Mouse (Mus musculus) thymus, postnatal 0 days (tissue): ENCODE results near the gene Rab4a. TPM values are rescaled to one million over a fixed set of nuclear protein-coding genes. Genes with fewer than 3 reads are reported as not detected.

Experiments used
- polyA plus RNA-seq: library from polyadenylated mRNA; unstranded; fragments of >200 nt; fragmentation: Nextera tagmentation; extraction: Ambion mirVana; gene quantifications from 2 replicates; pipeline ENCODE4 v1.2.1, GENCODE M21; 2015

Gene Rab4a
- polyA plus RNA-seq, 1 experiment from 2014 or later, result 23.4 TPM

Other genes with a start within 250 kb of the Rab4a start
- gene Rhou, start 152.1 kb upstream of the Rab4a start, polyA plus RNA-seq, result 0.66 and 0.96 TPM in 2 replicates
- gene Ccsap, start 54.2 kb downstream of the Rab4a start, polyA plus RNA-seq, result 6.6 and 6.7 TPM in 2 replicates
- gene Acta1, start 88.8 kb downstream of the Rab4a start, polyA plus RNA-seq, result 14.5 and 22.3 TPM in 2 replicates
- gene Nup133, start 143.3 kb downstream of the Rab4a start, polyA plus RNA-seq, result 25.4 and 26.2 TPM in 2 replicates
- gene Abcb10, start 177.1 kb downstream of the Rab4a start, polyA plus RNA-seq, result 4.1 and 4.4 TPM in 2 replicates
- 60.5 and 60.6 TPM in 2 replicates for gene Taf5l, start 215.4 kb downstream of the Rab4a start, polyA plus RNA-seq
- 4.0 and 4.2 TPM in 2 replicates for gene Urb2, start 215.5 kb downstream of the Rab4a start, polyA plus RNA-seq